Mouse (Mus musculus) ES-Bruce4 (cell line): ENCODE measurements around the gene Sphk1.

Source experiments
- CTCF ChIP-seq: IDR thresholded peaks from one replicate; pipeline ENCODE4 v1.8.1; 2011; ENCODE audit warnings: low read depth, low read length
- POLR2A ChIP-seq: IDR thresholded peaks from one replicate; pipeline ENCODE4 v1.8.1; 2011; ENCODE audit warnings: low read length; ENCODE audit not compliant: insufficient read depth

DNA sequence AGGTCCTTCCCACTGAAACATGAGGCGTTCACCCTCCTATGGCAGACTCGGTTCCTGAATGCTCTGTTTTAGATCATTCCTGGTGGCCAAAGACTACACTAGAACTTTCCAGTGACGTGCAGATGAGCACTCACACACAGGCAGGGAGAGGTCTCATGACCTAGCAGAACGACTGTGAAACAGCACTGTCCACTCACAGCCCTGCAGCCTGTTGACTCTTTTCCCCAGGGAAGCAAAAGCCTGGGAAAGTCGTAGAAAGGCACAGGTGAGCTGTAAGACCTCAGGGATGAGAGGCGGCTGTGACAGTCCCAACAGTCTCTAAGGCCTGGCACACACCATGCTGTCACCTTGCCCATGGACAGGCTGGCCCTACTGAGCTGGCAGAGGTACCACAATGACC is 25.6 kb downstream of the Sphk1 start:
- no peak for TF ChIP-seq CTCF
- no peak for TF ChIP-seq POLR2A
